Mouse (Mus musculus) E14TG2a.4 (cell line): Measurements from ENCODE around the gene Cd164l2.

ENCODE experiments used
- CTCF ChIP-seq: conservative IDR thresholded peaks from 2 replicates; pipeline ENCODE4 v1.5.1; 2014; ENCODE audit warnings: low read length
- NANOG ChIP-seq: IDR thresholded peaks from 2 replicates; pipeline ENCODE4 v1.6.1; 2014; ENCODE audit warnings: borderline replicate concordance, low read length, mixed read lengths
- POU5F1 ChIP-seq: IDR thresholded peaks from 2 replicates; pipeline ENCODE4 v1.6.1; 2014; ENCODE audit warnings: low read length, borderline replicate concordance

GRCm38 (mm10) chr4:133185893-133186292, 26.0 kb upstream of the Cd164l2 start:
- no peak for TF ChIP-seq CTCF
- no peak for TF ChIP-seq POU5F1
- no peak for TF ChIP-seq NANOG
